Mouse (Mus musculus) ovary, adult 18-20 months (tissue): Measurements from ENCODE around the gene Fgfr2.
A peak's percentile ranks its signal among the peaks of the same experiment; 100 is the strongest.

ENCODE experiments used
- DNase-seq: peaks from one replicate; pipeline ENCODE4 v3.0.0; 2022; ENCODE audit warnings: low spot score, mixed read lengths

The Fgfr2 gene

GRCm38 (mm10) chr7:130221661-130222387 is 2901.3 kb downstream of the Fgfr2 start:
- no peak for DNase-seq

- DNase-seq = no peak
These were observed 2902.5 kb downstream of the Fgfr2 start for GRCm38 (mm10) chr7:130220627-130221026.

GRCm38 (mm10) chr7:130219844-130220243 is 2903.3 kb downstream of the Fgfr2 start:
- no peak for DNase-seq

GRCm38 (mm10) chr7:130216272-130216671 is 2906.9 kb downstream of the Fgfr2 start:
- DNase-seq = no peak

GRCm38 (mm10) chr7:130215348-130216252 is 2907.6 kb downstream of the Fgfr2 start:
- DNase-seq = no peak

GRCm38 (mm10) chr7:130213156-130213555 is 2910.0 kb downstream of the Fgfr2 start:
- DNase-seq = no peak

GRCm38 (mm10) chr7:130211411-130211810 is 2911.7 kb downstream of the Fgfr2 start:
- no peak for DNase-seq

- DNase-seq = no peak
These were observed 2914.5 kb downstream of the Fgfr2 start for GRCm38 (mm10) chr7:130208601-130209000.

GRCm38 (mm10) chr7:130206181-130206582 is 2917.0 kb downstream of the Fgfr2 start:
- DNase-seq = no peak

- DNase-seq = no peak
These were observed 2918.0 kb downstream of the Fgfr2 start for GRCm38 (mm10) chr7:130205140-130205539.

- no peak for DNase-seq
These were observed 2922.1 kb downstream of the Fgfr2 start for GRCm38 (mm10) chr7:130201020-130201419.

- DNase-seq = no peak
These were observed 2923.2 kb downstream of the Fgfr2 start for GRCm38 (mm10) chr7:130199951-130200350.

GRCm38 (mm10) chr7:130199317-130199716 is 2923.8 kb downstream of the Fgfr2 start:
- DNase-seq = peak; percentile 66

GRCm38 (mm10) chr7:130195081-130195480 is 2928.1 kb downstream of the Fgfr2 start:
- no peak for DNase-seq

- DNase-seq = no peak
These were observed 2932.7 kb downstream of the Fgfr2 start for GRCm38 (mm10) chr7:130190329-130190975.

- DNase-seq = no peak
These were observed 2933.2 kb downstream of the Fgfr2 start for GRCm38 (mm10) chr7:130189901-130190300.

- DNase-seq = no peak
These were observed 2935.0 kb downstream of the Fgfr2 start for GRCm38 (mm10) chr7:130188108-130188507.

- no peak for DNase-seq
These were observed 2938.3 kb downstream of the Fgfr2 start for GRCm38 (mm10) chr7:130184864-130185263.

- DNase-seq = no peak
These were observed 2939.2 kb downstream of the Fgfr2 start for GRCm38 (mm10) chr7:130183960-130184359.

- DNase-seq = no peak
These were observed 2940.6 kb downstream of the Fgfr2 start for GRCm38 (mm10) chr7:130182551-130182950.

- DNase-seq = no peak
These were observed 2944.2 kb downstream of the Fgfr2 start for GRCm38 (mm10) chr7:130178991-130179390.

GRCm38 (mm10) chr7:130177009-130177408 is 2946.1 kb downstream of the Fgfr2 start:
- no peak for DNase-seq

- peak; percentile 26 for DNase-seq
These were observed 2948.6 kb downstream of the Fgfr2 start for GRCm38 (mm10) chr7:130174525-130174924.
